Mouse (Mus musculus) kidney, adult 18-20 months (tissue): ENCODE data around the gene 9430097D07Rik.

ENCODE experiments used
- DNase-seq: peaks from one replicate; pipeline ENCODE4 v3.0.0; 2021

The 9430097D07Rik gene

DNA sequence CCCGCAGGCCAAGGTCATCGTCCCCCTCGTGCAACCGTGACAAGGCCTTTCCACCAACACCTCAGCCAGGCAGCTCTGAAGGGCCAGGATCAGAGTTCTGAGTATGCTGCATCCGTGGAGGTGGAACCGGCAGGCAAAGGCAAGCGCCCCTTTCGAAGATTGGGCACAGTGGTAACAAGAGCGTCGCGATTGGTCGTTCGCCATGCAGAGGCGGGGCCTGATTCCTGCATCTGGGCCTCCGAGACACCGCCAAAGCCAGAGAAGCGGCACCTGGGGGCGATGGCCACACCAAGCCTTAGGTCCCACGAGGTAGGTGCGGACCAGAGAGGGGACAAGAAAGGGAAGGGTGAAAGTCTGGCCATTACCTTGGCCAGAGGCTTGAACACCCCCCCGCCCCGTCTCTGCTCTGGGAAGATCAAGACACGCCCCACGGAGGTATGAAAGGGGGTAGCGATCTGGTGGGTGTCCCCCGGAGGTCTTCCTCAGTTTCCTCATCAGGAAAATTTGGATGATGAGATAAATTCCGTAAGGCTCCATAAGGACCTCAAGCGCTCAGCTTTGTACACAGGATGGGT is at the start of gene 9430097D07Rik:
9430097D07Rik (minus strand) TSS at position 99 of the 575 bp plus-strand sequence.
- DNase-seq = no peak

DNA sequence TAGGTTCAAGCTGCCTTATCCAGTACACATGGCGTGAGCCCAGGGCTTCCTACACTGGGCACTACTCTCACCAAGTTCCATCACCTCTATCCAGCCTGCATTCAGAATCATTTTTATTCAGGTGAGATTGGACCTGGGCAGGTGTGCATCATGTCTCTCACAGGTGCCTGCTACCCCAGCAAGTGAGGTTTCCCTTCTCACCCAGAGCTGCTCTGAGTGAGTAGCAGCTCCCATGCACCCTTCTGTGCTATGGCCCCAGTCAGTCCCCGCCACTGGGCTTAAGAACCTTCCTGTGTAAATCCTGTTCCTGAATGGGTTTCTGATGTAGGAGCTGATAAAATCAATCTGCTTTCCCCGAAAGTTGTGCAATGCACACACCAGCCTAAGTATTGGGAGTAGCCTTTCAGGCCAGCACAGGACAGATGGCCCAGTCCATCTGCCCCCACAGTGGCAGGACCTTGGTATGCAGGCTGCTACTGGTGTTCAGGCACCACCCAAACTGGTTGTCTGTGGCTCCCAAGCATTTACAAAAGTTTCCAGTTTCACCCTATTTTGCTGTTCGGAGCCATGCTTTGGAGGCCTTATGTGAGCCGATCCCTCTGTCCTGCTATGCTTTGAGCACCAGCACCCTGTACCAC is 48.7 kb upstream of the 9430097D07Rik start:
- DNase-seq = no peak

DNA sequence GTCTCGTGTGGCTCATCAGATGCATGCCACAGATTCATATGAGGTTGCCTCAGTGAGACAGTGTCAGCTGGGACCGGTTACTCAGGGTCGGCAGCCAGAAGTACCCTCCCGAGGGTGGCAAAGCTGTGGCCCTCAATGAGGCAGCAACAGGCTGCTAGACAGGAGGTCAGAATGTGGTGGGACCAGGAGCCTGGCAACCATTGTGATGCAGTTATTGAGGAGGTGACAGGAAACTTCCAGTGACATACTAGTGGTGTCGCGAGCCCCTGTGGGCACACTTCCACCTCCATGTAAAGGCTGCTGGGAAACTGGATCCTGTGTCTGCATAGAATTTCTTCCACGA is 46.0 kb upstream of the 9430097D07Rik start, which contains the start of gene Ak1:
Ak1 (plus strand) TSS at position 242 of the 343 bp plus-strand sequence.
- DNase-seq = no peak

GRCm38 (mm10) chr2:32620682-32621516 is 45.4 kb upstream of the 9430097D07Rik start:
- DNase-seq = peak; percentile 55

DNA sequence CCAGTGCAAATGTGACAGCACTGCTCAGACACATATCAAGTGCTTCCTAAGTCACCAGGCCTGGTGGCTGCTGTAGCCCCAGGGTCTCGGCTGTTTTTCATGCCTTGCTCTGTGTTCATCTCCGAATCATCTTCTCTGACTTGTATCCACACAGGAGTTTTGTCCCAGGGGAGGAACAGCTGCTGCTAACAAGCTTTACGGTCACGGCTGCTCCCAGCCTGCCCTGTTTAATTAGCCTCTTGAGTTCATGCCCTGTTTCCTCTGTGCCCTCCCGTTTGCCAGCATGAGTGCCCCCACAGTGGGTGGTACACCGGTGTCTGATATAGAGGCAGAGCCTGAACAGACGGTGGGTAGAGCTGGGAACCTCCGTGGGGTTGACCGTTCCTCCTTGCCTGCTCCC is 42.6 kb upstream of the 9430097D07Rik start:
- no peak for DNase-seq

- DNase-seq = no peak
These were observed 42.1 kb upstream of the 9430097D07Rik start for GRCm38 (mm10) chr2:32617601-32618000.

GRCm38 (mm10) chr2:32617109-32617508 is 41.6 kb upstream of the 9430097D07Rik start:
- DNase-seq = no peak

GRCm38 (mm10) chr2:32612274-32612673 is 36.8 kb upstream of the 9430097D07Rik start:
- no peak for DNase-seq

DNA sequence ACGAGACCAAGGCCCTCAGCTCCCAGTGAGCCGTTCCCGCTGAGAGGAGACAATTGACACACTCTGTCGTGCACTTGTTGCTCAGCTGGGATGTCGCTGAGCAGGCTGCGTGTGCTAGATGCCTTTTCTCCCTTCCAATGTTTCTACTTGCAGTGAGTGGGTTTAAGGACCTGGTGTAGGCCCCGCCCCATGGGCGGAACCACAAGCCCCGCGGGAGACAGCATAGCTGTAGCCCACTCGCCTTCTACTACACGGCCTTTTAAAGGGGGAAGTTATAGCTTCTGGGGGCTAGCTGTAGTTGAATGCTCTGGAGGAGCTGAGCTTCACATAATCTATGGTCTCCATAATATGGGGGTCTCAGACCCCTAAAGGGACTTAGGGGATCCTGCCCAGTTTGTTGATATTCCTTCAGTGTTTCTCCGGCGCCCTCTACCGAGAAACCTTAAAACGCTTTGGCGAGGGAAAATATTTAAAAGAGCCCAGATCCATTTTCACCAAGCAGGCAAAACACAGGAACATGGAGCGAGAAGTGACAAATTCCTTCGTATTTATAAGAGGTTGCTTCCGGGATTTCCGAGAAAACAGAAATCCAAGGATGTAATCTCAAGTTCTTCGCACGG is 35.2 kb upstream of the 9430097D07Rik start:
- DNase-seq = peak; percentile 62

GRCm38 (mm10) chr2:32608778-32609435 is 33.4 kb upstream of the 9430097D07Rik start:
- no peak for DNase-seq

DNA sequence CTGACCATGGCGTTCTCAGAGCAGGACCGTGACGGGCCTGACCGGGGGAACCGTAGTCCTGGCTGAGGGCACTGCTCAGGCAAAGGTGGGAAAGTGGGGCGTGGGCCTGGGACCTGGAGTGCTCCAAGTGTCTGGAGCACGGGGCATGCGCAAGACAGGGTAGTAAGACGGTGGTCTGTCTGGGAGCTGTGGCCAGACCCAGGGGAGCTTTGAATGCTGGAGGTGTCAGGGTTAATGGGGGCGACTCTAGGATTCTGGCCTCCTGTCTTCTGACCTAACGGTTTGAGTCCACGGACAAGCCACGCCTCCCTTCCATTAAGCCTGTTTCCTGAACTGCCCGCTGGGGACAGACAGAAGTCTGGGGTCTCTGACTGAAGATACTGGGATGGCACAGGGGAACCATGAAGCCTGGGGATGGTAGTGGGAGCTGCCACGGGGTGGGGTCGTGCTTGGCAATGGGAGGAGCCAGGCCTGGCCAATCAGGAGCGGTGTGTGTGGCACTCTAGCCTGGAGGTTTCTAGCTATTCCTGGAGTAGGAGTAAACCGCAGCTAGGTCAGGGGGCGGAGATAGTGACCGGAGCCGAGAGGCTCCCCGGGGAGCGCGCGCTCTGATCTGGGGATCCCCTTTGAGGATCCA is 32.8 kb upstream of the 9430097D07Rik start:
- peak; percentile 62 for DNase-seq

GRCm38 (mm10) chr2:32607262-32607947 is 31.9 kb upstream of the 9430097D07Rik start:
- no peak for DNase-seq

- DNase-seq = peak; percentile 78
These were observed 31.0 kb upstream of the 9430097D07Rik start for GRCm38 (mm10) chr2:32606161-32607142.

DNA sequence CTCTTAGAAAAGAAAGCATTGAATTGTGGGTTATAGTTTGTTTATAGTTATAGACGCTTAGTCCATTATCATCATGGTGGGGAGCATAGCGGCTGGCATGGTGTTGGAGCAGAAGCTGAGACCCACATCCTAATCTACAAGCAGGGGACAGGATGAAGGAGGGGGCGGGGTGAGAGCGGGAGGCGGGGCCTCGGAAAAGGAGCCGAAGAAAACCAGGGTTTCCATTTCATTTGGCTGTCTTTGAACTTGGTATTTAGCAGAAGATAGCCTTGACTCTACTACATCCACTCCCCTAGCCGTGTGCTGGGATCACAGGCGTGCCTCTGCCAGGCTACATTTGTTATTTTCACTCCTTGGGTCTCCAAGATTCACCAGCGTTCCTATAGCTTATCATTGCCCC is 29.1 kb upstream of the 9430097D07Rik start:
- DNase-seq = no peak

DNA sequence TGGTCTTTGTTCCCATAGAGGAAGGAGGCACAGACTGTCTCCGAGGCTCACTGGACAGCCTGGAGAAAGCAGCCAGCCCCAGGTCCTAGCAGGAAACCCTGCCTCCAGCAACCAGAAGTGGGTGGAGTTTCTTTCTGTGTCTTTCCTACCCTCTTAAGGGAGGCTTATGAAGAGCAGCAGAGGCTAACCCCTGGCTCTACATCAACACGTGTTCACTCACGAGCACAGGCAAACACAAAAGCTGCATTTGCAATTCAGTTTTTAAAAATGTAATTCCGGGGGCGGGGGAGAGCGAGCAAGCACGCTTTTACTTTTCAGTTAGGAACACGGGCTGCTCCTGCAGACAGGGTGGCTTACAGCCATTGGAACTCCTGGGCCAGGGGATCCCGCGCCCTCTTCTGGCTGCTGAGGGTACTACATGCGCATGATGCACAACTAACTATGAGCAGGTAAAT is 27.1 kb upstream of the 9430097D07Rik start:
- peak; percentile 94 for DNase-seq

DNA sequence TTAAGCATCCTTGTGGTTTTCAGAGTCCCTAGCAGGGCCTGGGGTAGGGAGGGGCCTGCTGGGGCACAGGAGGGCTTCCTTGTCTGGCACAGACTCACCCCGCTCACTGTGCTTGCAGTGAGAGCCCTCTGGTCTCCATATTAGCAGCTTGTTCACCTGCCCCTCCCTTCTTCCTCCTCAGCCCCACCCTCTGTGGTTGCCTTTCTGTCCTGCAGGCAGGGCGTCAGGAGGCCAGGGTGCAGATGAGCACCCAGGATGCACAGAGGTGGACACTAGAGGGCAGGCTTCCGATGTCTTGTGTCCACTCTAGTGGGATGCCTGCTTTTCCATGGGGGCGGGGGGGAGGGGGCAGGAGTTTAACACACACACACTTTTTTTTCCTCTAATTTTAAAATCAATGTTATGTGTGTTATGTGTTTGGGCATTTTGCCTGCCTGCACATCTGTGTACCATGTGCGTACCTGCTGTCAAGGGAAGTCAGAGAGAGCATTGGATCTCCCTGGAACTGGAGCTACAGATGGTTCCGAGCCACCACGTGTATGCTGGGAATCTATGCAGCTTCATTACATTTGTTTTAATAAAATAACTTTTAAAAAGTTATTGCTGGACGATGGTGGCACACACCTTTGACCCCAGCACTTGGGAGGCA is 26.1 kb upstream of the 9430097D07Rik start:
- DNase-seq = no peak

- no peak for DNase-seq
These were observed 23.9 kb upstream of the 9430097D07Rik start, which contains the start of gene St6galnac6 for GRCm38 (mm10) chr2:32599409-32599808. St6galnac6 (plus strand) TSS chr2:32599709.

- DNase-seq = no peak
These were observed 23.0 kb upstream of the 9430097D07Rik start for GRCm38 (mm10) chr2:32598506-32598905.

- DNase-seq = no peak
These were observed 22.2 kb upstream of the 9430097D07Rik start for GRCm38 (mm10) chr2:32597699-32598098.

DNA sequence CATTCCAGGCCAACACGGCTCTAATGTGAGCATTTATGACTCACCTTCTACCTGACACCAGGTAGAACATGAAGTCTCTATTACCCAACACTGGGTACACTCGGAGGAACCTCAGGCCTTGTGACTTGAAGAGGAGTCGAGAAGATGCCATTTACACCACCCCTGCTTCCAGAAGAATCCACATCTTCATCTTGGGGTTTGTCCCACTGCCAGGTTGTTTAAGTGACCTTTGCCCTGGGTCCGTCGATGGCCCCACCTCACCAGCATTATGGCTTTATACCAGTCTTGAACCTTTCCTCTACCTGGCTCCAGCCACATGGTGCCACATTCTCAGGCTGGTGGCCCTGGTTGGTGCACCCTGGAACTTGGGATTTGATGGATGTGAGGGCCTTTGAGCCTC is 21.8 kb upstream of the 9430097D07Rik start:
- no peak for DNase-seq
